Comparison of ENCODE assay signal across 8 mouse cellular contexts in genomic region chr11:107335756-107336155, GRCm38 (mm10).
DNase-seq lines count a peak whose midpoint lies in the region; ATAC-seq and TF ChIP-seq lines count a peak whose summit lies in the region.

No protein-coding gene starts in this region.

- 52% methylated on average over 11 of the region's 11 CpGs for WGBS in kidney, postnatal 0 days

- no peaks in the 10 kb centered on the region for H3K9me3 ChIP-seq in kidney, postnatal 0 days (replicated peaks; ENCODE audit: low read length)

- peak overlapping the region; percentile 30 for H3K4me2 ChIP-seq in kidney, postnatal 0 days (ENCODE audit: low read length)

- peaks cover 31% of the 10 kb centered on the region for H3K4me1 ChIP-seq in kidney, postnatal 0 days (replicated peaks; ENCODE audit: insufficient read depth, low read length)
- H3K4me1 ChIP-seq in brown adipose tissue, adult 24 weeks (ENCODE audit: control insufficient read depth, insufficient read depth, insufficient read length, low read length) = peaks cover 46% of the 10 kb centered on the region

- no peak for TF ChIP-seq CTCF in kidney, postnatal 0 days (IDR thresholded peaks at IDR 0.05; ENCODE audit: low read depth)

- H3K4me3 ChIP-seq in kidney, postnatal 0 days (replicated peaks; ENCODE audit: low read depth, low read length) = no peak overlapping the region
- peak overlapping the region; percentile 10; the same call in 1 of the 2 replicates for H3K4me3 ChIP-seq in brown adipose tissue, adult 24 weeks (ENCODE audit: insufficient read depth, low read depth, low read length)

- H3K27ac ChIP-seq in kidney, postnatal 0 days = peak overlapping the region; percentile 64
- H3K27ac ChIP-seq in brown adipose tissue, adult 24 weeks (replicated peaks; ENCODE audit: low read depth, low read length) = peak overlapping the region; percentile 98

- ATAC-seq in kidney, postnatal 0 days (replicated peaks; ENCODE audit: low FRiP score, low read depth) = no peak

- H3K36me3 ChIP-seq in kidney, postnatal 0 days (ENCODE audit: insufficient read depth, low read length) = no peaks in the 10 kb centered on the region

- no peak overlapping the region for H3K9ac ChIP-seq in kidney, postnatal 0 days (ENCODE audit: low read depth, low read length)

- H3K27me3 ChIP-seq in kidney, postnatal 0 days (ENCODE audit: insufficient read depth, low read length) = no peaks in the 10 kb centered on the region

- peak; percentile 34 for DNase-seq in adrenal gland, postnatal 10 days
- DNase-seq in adrenal gland, adult 8-10 months = no peak
- DNase-seq in kidney, postnatal 0 days (ENCODE audit: low spot score) = peak; percentile 48
- DNase-seq in kidney, adult 11 months = no peak
- peak; percentile 50 for DNase-seq in heart, postnatal 4 days
- DNase-seq in thymus, adult 18-20 months = no peak
- DNase-seq in urinary bladder, postnatal 25 days (ENCODE audit: low spot score) = no peak

Comparison
In these comparisons a context has a peak if more than half of its experiments do, and no peak if none do; other contexts are left out.
1. DNase-seq: peak in adrenal gland, postnatal 10 days (single experiment), kidney, postnatal 0 days (single experiment) and heart, postnatal 4 days (single experiment); none in adrenal gland, adult 8-10 months (single experiment), kidney, adult 11 months (single experiment), thymus, adult 18-20 months (0 of 2) and urinary bladder, postnatal 25 days (single experiment).